Mouse (Mus musculus) stomach, postnatal 0 days (tissue): Measurements from ENCODE around the gene Lrtm1.

Experiments used
- CTCF ChIP-seq: IDR thresholded peaks from 2 replicates; pipeline ENCODE4 v1.5.1; 2016; ENCODE audit warnings: antibody characterized with exemption, low read depth, mild to moderate bottlenecking, moderate library complexity
- EP300 ChIP-seq: optimal IDR thresholded peaks from 2 replicates; pipeline ENCODE3; 2016; ENCODE audit warnings: antibody characterized with exemption

- TF ChIP-seq CTCF (no peak), EP300 (no peak)
Observed at GRCm38 (mm10) chr14:29062676-29063075, 44.7 kb downstream of the Lrtm1 start.
